Mouse (Mus musculus): ENCODE results near the gene Scgb1b20. TPM values are rescaled to one million over a fixed set of nuclear protein-coding genes. Genes with fewer than 3 reads are reported as not detected.
"Not testable (repeated sequence)": the region's sequence is repeated elsewhere in the genome, so short reads cannot be mapped to it uniquely, and the experiment has no call there.

The Scgb1b20 gene
- total RNA-seq (2015) (not detected in 2 replicates), total RNA-seq (2017) (not detected in 2 replicates)

GRCm38 (mm10) chr7:33372934-33373333 lies at the start of gene Scgb1b20:
Gene Scgb1b20 (plus strand): TSS chr7:33373234.
- ATAC-seq (ENCODE audit: poor library complexity, severe bottlenecking): not testable (repeated sequence)

GRCm38 (mm10) chr7:33366222-33366621 lies 6.8 kb upstream of the Scgb1b20 start, which contains the start of gene Scgb2b20:
Gene Scgb2b20 (minus strand): TSS chr7:33366322.
- not testable (repeated sequence) for ATAC-seq (ENCODE audit: poor library complexity, severe bottlenecking)

- not testable (repeated sequence) for ATAC-seq (ENCODE audit: poor library complexity, severe bottlenecking)
Observed at GRCm38 (mm10) chr7:33399749-33400148, 26.7 kb downstream of the Scgb1b20 start.

- ATAC-seq (ENCODE audit: poor library complexity, severe bottlenecking): no peak
Observed at GRCm38 (mm10) chr7:33401650-33402049, 28.6 kb downstream of the Scgb1b20 start.

- not testable (repeated sequence) for ATAC-seq (ENCODE audit: poor library complexity, severe bottlenecking)
Observed at GRCm38 (mm10) chr7:33409681-33410080, 36.6 kb downstream of the Scgb1b20 start.

Other genes starting within 250 kb of the Scgb1b20 start
- gene Scgb2b18, start 199.4 kb upstream of the Scgb1b20 start, total RNA-seq (2015): not detected in 2 replicates
- not detected in 2 replicates for gene Scgb2b18, start 199.4 kb upstream of the Scgb1b20 start, total RNA-seq (2017)
- gene Scgb1b18, start 187.7 kb upstream of the Scgb1b20 start, total RNA-seq (2015): not detected in 2 replicates
- gene Scgb1b18, start 187.7 kb upstream of the Scgb1b20 start, total RNA-seq (2017): not detected in 2 replicates
- gene Scgb2b19, start 92.9 kb upstream of the Scgb1b20 start, total RNA-seq (2015): not detected in 2 replicates
- not detected in 2 replicates for gene Scgb2b19, start 92.9 kb upstream of the Scgb1b20 start, total RNA-seq (2017)
- not detected in 2 replicates for gene Scgb1b19, start 85.9 kb upstream of the Scgb1b20 start, total RNA-seq (2015)
- gene Scgb1b19, start 85.9 kb upstream of the Scgb1b20 start, total RNA-seq (2017): not detected in 2 replicates
- gene Scgb2b20, start 6.9 kb upstream of the Scgb1b20 start, total RNA-seq (2015): not detected in 2 replicates
- gene Scgb2b20, start 6.9 kb upstream of the Scgb1b20 start, total RNA-seq (2017): not detected in 2 replicates
- gene Scgb2b21, start 147.2 kb downstream of the Scgb1b20 start, total RNA-seq (2015): not detected in 2 replicates
- gene Scgb2b21, start 147.2 kb downstream of the Scgb1b20 start, total RNA-seq (2017): not detected in 2 replicates

All from megakaryocyte, adult 5-6 weeks (primary cell).